Mouse (Mus musculus) liver, adult 2 months (tissue): ENCODE results near the gene Cldn15. TPM values are rescaled to one million over a fixed set of nuclear protein-coding genes. Genes with fewer than 3 reads are reported as not detected.

ENCODE experiments used
- DNase-seq: peaks from one replicate; pipeline ENCODE4 v3.0.0-alpha.2; 2011; ENCODE audit warnings: low read depth, low spot score; ENCODE audit errors: extremely low read depth
- H3K27ac ChIP-seq: fragments of 200-500 bp; replicated peaks from 2 replicates; pipeline ENCODE4 v1.5.1; 2012; ENCODE audit warnings: low read depth, mild to moderate bottlenecking, control low read depth, inconsistent platforms, low read length; ENCODE audit not compliant: insufficient read depth
- H3K27me3 ChIP-seq: fragments of 200-500 bp; 2 replicates; pipeline ENCODE4 v1.6.1; 2012; ENCODE audit warnings: mild to moderate bottlenecking, moderate library complexity, low read length, inconsistent platforms; ENCODE audit not compliant: control insufficient read depth, insufficient read depth
- H3K36me3 ChIP-seq: fragments of 200-500 bp; 2 replicates; pipeline ENCODE4 v1.6.1; 2012; ENCODE audit warnings: low read length, inconsistent platforms; ENCODE audit not compliant: control insufficient read depth, insufficient read depth
- H3K4me1 ChIP-seq: fragments of 200-500 bp; 2 replicates; pipeline ENCODE4 v1.6.1; 2011; ENCODE audit warnings: low read length; ENCODE audit not compliant: control insufficient read depth, insufficient read depth
- H3K4me3 ChIP-seq: fragments of 200-500 bp; 2 replicates; pipeline ENCODE4 v1.5.1; 2011; ENCODE audit warnings: low read depth, mild to moderate bottlenecking, control low read depth, low read length, moderate library complexity; ENCODE audit not compliant: insufficient read depth
- H3K79me2 ChIP-seq: fragments of 200-500 bp; 2 replicates; pipeline ENCODE4 v1.6.1; 2012; ENCODE audit warnings: inconsistent platforms, mild to moderate bottlenecking, low read length, moderate library complexity; ENCODE audit not compliant: control insufficient read depth, insufficient read depth
- H3K9ac ChIP-seq: fragments of 200-500 bp; 2 replicates; pipeline ENCODE4 v1.6.1; 2012; ENCODE audit warnings: low read depth, mild to moderate bottlenecking, control low read depth, inconsistent platforms, low read length
- CTCF ChIP-seq: fragments of 200-500 bp; IDR thresholded peaks from 2 replicates; pipeline ENCODE4 v1.5.1; 2011; ENCODE audit warnings: low read depth, low read length, control low read depth
- POLR2A ChIP-seq: fragments of 200-500 bp; IDR thresholded peaks from 2 replicates; pipeline ENCODE4 v1.6.1; 2011; ENCODE audit warnings: low read length, control low read depth; ENCODE audit not compliant: insufficient read depth; ENCODE audit errors: extremely low read depth
- WGBS: fragments of 180-500 bp; shearing (Covaris S2); methylation state at CpG from one replicate; pipeline ENCODE4 v1.1.7; 2018; 5-methylcytosine and 5-hydroxymethylcytosine counted together
- polyA plus RNA-seq: library from polyadenylated mRNA; depleted of rRNA; stranded (reverse); fragments of >200 nt; gene quantifications from 2 replicates; pipeline ENCODE4 v1.2.3, GENCODE M21; 2012
- total RNA-seq: library from RNA; depleted of rRNA; stranded (reverse); fragments of >200 nt; gene quantifications from 2 replicates; pipeline ENCODE4 v1.2.3, GENCODE M21; 2014

The Cldn15 gene
- total and polyA plus RNA-seq, 2 experiments = 0.46 to 0.81 TPM

DNA sequence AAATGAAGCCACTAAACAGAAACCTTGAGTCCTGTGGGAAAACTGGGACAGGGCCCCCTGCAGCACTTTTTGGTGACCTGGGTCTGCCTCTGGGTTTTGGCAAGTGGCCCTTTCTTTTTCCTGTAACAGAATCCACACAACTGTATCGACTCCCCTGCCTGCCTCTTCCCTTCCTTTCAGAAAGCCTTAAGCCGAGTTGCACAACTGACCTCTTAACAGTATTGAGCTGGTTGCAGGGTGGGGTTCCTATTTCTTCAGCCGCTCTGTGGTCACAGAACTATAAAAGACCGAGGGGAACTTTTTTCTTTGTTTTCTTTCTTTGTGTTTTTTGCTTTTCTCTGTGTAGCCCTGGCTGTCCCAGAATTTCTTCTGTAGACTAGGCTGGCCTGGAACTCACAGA is 11.4 kb downstream of the Cldn15 start:
- DNase-seq = no peak
- Histone ChIP-seq H3K9ac (no peak overlapping the region), H3K27ac (no peak overlapping the region), H3K79me2 (no peaks in the 10 kb centered on the region), H3K4me3 (no peak overlapping the region), H3K27me3 (no peaks in the 10 kb centered on the region), H3K36me3 (peaks cover 9% of the 10 kb centered on the region; the same call in 1 of the 2 replicates), H3K4me1 (no peaks in the 10 kb centered on the region)
- TF ChIP-seq POLR2A (no peak), CTCF (no peak)
- WGBS = 66% methylated on average over 4 of the region's 4 CpGs

- WGBS = 88% methylated on average over 2 of the region's 2 CpGs
- DNase-seq = no peak
- Histone ChIP-seq H3K4me1 (no peaks in the 10 kb centered on the region), H3K27ac (no peak overlapping the region), H3K27me3 (no peaks in the 10 kb centered on the region), H3K79me2 (no peaks in the 10 kb centered on the region), H3K36me3 (peaks cover 9% of the 10 kb centered on the region; the same call in 1 of the 2 replicates), H3K9ac (no peak overlapping the region), H3K4me3 (no peak overlapping the region)
- no peak for TF ChIP-seq CTCF
- TF ChIP-seq POLR2A = no peak
Measured at GRCm38 (mm10) chr5:136979762-136980161, 13.3 kb downstream of the Cldn15 start.

DNA sequence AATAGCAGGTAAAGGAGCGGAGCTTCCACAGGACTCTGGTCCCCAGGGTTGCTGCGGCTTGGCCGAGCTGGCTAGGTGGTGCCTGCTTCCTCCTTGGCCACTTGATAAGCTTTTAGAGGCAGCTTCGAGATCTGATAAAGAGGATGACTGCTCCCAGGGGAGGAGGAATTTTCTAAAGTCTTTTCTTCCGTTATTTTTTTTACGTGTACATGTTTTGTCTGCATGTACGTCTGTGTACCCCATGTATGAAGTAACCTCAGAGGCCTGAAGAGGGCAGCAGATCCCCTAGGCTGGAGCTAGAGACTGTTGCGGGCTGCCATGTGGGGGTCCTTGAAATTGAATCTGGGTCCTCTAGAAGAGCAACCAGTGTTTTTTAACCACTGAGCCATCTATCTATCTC is 14.6 kb downstream of the Cldn15 start:
- DNase-seq = no peak
- H3K9ac ChIP-seq = no peak overlapping the region
- WGBS = 91% methylated on average over 8 of the region's 8 CpGs
- H3K4me3 ChIP-seq = no peak overlapping the region
- no peaks in the 10 kb centered on the region for H3K79me2 ChIP-seq
- no peak overlapping the region for H3K27ac ChIP-seq
- H3K27me3 ChIP-seq = no peaks in the 10 kb centered on the region
- H3K4me1 ChIP-seq = peaks cover 2% of the 10 kb centered on the region; the same call in 1 of the 2 replicates
- H3K36me3 ChIP-seq = peaks cover 9% of the 10 kb centered on the region; the same call in 1 of the 2 replicates
- TF ChIP-seq POLR2A (no peak), CTCF (no peak)

DNA sequence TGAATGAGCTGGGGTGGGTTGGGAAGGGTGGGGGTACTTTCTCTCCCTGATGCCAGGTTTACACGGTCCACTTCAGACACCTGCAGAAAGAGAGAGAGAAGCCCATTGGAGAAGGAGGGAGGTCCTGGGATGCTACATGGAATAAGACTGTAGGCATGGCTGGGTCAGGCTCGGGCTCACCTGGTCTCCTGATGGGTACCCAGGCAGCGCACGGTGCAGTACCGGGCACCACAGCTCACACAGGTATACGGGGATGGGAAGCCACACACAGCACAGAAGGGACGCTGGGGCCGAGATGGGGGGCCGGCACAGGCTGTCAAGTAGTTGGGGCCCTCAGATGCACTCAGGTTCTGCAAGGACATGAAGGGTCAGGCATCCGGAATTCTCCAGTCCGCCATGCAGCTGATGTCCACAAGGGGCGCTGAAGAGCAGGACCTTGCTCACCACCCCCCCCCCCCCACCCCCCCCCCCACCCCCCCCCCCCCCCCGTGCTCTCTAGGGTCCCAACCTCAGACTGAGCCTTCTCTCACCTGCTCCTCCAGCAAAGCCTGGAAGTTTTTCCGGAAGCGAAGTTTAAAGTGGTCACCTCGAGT is 16.0 kb downstream of the Cldn15 start:
- H3K36me3 ChIP-seq = peaks cover 9% of the 10 kb centered on the region; the same call in 1 of the 2 replicates
- 67% methylated on average over 14 of the region's 16 CpGs for WGBS
- DNase-seq = no peak
- H3K4me3 ChIP-seq = no peak overlapping the region
- no peak overlapping the region for H3K27ac ChIP-seq
- H3K9ac ChIP-seq = no peak overlapping the region
- H3K79me2 ChIP-seq = no peaks in the 10 kb centered on the region
- no peaks in the 10 kb centered on the region for H3K27me3 ChIP-seq
- TF ChIP-seq POLR2A = no peak
- TF ChIP-seq CTCF = peak; percentile 71
- H3K4me1 ChIP-seq = peaks cover 5% of the 10 kb centered on the region

DNA sequence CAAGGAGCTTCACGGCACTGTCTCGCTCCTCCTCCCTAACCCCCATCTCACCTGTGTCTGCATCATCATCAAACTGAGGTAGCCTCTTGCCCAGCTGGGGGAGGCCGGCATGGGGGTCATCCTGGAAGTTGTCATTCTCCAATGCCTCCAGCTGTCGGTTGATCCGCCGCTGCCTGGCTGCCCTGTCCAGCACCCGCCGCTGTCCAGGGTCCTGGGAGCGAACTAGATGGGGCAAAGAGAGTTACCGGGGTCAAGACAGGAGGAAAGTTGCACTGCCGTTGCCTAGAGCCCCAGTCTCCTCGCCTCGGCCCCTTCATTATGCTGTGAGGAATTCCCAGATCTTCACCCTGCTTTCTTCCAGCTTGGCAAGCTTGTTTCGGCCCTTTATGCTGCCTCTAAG is 18.4 kb downstream of the Cldn15 start:
- DNase-seq = no peak
- TF ChIP-seq POLR2A (no peak), CTCF (no peak)

GRCm38 (mm10) chr5:136986695-136987137 is 20.3 kb downstream of the Cldn15 start, which contains the start of gene Plod3:
Plod3 (plus strand) TSS chr5:136987019.
- peaks cover 5% of the 10 kb centered on the region; the same call in 1 of the 2 replicates for H3K36me3 ChIP-seq
- H3K27ac ChIP-seq = peak within 1 kb of the TSS; percentile 64
- TF ChIP-seq POLR2A (no peak), CTCF (no peak)
- H3K4me1 ChIP-seq = peaks cover 5% of the 10 kb centered on the region
- H3K9ac ChIP-seq = peak within 1 kb of the TSS; percentile 87
- DNase-seq = peak; percentile 93
- no peaks in the 10 kb centered on the region for H3K27me3 ChIP-seq
- WGBS = 0% methylated on average over 26 of the region's 26 CpGs
- peak within 1 kb of the TSS; percentile 72 for H3K4me3 ChIP-seq
- no peaks in the 10 kb centered on the region for H3K79me2 ChIP-seq

More for the DNA sequence above, 18.4 kb downstream of the Cldn15 start:
- Histone ChIP-seq H3K4me1 (peaks cover 5% of the 10 kb centered on the region), H3K79me2 (no peaks in the 10 kb centered on the region), H3K27me3 (no peaks in the 10 kb centered on the region), H3K9ac (no peak overlapping the region), H3K4me3 (no peak overlapping the region), H3K27ac (no peak overlapping the region), H3K36me3 (peaks cover 9% of the 10 kb centered on the region; the same call in 1 of the 2 replicates)
- 75% methylated on average over 14 of the region's 14 CpGs for WGBS
